Mouse (Mus musculus) induced T-regulatory cell, adult 2 months (primary cell): ENCODE measurements around the gene Crym.

Experiments
- DNase-seq: peaks from one replicate; pipeline ENCODE4 v3.0.0-alpha.2; 2012; ENCODE audit warnings: low read depth

The Crym gene

DNA sequence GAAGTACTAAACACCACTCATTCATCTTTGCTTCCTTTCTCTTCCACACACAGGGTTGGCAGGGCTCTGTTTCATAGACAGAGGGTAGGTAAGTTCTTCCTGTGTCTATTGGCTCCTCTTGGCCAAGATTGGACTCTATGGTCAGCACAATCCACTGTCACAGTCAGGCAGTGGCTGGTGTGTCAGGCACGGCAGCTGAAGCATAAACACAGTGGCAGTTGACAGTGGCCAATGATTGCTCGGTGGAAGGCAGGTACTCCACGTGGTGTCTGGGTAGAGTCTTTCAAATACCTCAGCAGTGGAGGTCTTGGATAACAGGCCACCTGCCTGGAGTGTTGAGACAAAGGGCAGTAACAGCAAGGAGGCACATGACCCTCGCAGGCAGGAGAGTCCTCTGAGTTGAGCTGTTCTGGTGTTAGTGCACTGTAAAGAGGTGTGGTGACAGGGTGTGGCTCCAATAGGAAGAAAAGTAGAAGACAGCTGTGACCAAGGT, 43.7 kb downstream of the Crym start:
- DNase-seq: no peak

GRCm38 (mm10) chr7:120157575-120158061, 44.3 kb downstream of the Crym start:
- no peak for DNase-seq

DNA sequence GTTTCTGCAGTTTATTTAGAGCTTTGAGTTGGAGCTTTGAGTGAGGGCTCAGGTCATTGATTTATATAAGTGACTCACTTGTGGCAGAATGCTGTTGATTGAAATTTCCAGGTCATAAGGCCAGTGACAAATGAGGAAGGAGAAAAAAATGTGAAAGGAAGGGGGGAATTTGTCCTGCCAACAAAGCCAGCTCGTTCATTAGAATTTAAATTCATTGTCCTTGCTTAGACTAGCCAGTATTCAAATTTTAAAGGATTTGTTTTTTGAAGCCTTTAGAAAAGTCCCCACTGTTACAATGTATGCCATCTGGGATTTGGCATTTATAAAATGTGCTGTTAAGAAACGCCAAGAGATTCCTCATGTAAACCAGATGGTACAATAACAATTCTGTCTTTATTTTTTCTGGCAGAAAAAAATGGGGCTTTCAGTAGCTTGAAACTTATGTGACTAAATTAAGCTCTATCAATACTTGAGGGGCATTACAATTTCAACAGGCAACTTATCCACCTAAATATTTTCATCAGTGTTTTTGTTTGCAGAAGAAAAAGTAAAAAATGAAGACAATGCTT, 45.0 kb downstream of the Crym start:
- no peak for DNase-seq

DNA sequence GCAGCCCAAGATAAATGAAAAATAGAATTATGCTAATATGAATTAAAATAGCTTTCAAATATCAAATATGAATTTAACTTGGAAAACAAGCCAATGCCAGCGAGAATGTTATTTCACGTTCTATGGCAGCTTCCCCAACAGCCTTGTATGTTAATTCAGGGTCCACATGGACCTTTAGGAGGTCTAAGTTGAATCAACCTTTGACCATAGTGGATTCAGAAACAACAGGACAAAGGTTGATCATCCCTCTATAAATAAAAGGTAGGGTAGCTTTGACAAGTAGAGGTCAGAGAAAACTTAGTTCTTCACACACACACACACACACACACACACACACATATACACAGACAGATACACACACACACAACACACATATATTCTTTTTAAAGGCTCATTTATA, 51.0 kb downstream of the Crym start:
- no peak for DNase-seq

GRCm38 (mm10) chr7:120150257-120150656, 51.7 kb downstream of the Crym start:
- DNase-seq: no peak

GRCm38 (mm10) chr7:120145191-120145590, 56.7 kb downstream of the Crym start, which contains the start of gene Zp2:
Gene Zp2 (minus strand): TSS chr7:120145291.
- DNase-seq: no peak

- no peak for DNase-seq
Observed at GRCm38 (mm10) chr7:120142743-120143142, 59.2 kb downstream of the Crym start.
